Mouse (Mus musculus) ES-E14 (cell line): ENCODE data around the gene Minos1. TPM values are rescaled to one million over a fixed set of nuclear protein-coding genes. Genes with fewer than 3 reads are reported as not detected.

ENCODE experiments used
- DNase-seq: peaks from one replicate; pipeline ENCODE4 v3.0.0-alpha.2; 2013; ENCODE audit warnings: low read depth, low spot score
- H3K27ac ChIP-seq: 2 replicates; pipeline ENCODE4 v1.5.1; 2012; ENCODE audit warnings: low read depth, mild to moderate bottlenecking, low read length, moderate library complexity, mixed read lengths; ENCODE audit not compliant: poor library complexity, insufficient read depth, severe bottlenecking
- H3K36me3 ChIP-seq: 2 replicates; pipeline ENCODE4 v1.6.1; 2012; ENCODE audit warnings: mild to moderate bottlenecking, low read length, moderate library complexity, mixed read lengths; ENCODE audit not compliant: control insufficient read depth, poor library complexity, insufficient read depth, severe bottlenecking
- H3K4me1 ChIP-seq, 2 experiments: fragments of 150-350 bp in 1 of 2; sonication (generic) in 1 of 2; 2 replicates each; pipeline ENCODE4 v1.6.1; 2012; ENCODE audit warnings: low read length in 2 of 2, mild to moderate bottlenecking in 1 of 2, mixed read lengths in 1 of 2; ENCODE audit not compliant: control insufficient read depth in 2 of 2, insufficient read depth in 2 of 2, poor library complexity in 1 of 2
- H3K4me3 ChIP-seq, 2 experiments: fragments of 150-350 bp in 1 of 2; sonication (generic) in 1 of 2; 2 replicates each; pipeline ENCODE4 v1.5.1; 2012; ENCODE audit warnings: low read length in 2 of 2, low read depth in 1 of 2, mild to moderate bottlenecking in 1 of 2, mixed read lengths in 1 of 2; ENCODE audit not compliant: insufficient read depth in 1 of 2, poor library complexity in 1 of 2, severe bottlenecking in 1 of 2
- H3K9ac ChIP-seq: 2 replicates; pipeline ENCODE4 v1.6.1; 2012; ENCODE audit warnings: low read depth, mild to moderate bottlenecking, low read length, mixed read lengths; ENCODE audit not compliant: poor library complexity, insufficient read depth, severe bottlenecking
- H3K9me3 ChIP-seq: fragments of 150-350 bp; sonication (generic); 2 replicates; pipeline ENCODE4 v1.6.1; 2012; ENCODE audit warnings: low read depth, mild to moderate bottlenecking, low read length; ENCODE audit not compliant: control insufficient read depth, insufficient read depth
- CHD2 ChIP-seq: IDR thresholded peaks from 2 replicates; pipeline ENCODE4 v1.6.1; 2014; ENCODE audit warnings: mild to moderate bottlenecking, low read depth, low read length, inconsistent platforms
- HCFC1 ChIP-seq: IDR thresholded peaks from 2 replicates; pipeline ENCODE4 v1.6.1; 2012; ENCODE audit warnings: low read length, inconsistent platforms, borderline replicate concordance; ENCODE audit not compliant: insufficient read depth
- MAFK ChIP-seq: IDR thresholded peaks from 2 replicates; pipeline ENCODE4 v1.6.1; 2014; ENCODE audit warnings: mild to moderate bottlenecking, low read depth, low read length, inconsistent platforms; ENCODE audit not compliant: insufficient read depth
- ZC3H11A ChIP-seq: IDR thresholded peaks from 2 replicates; pipeline ENCODE4 v1.6.1; 2012; ENCODE audit warnings: low read depth, mild to moderate bottlenecking, inconsistent platforms, low read length, borderline replicate concordance
- ZNF384 ChIP-seq: IDR thresholded peaks from 2 replicates; pipeline ENCODE4 v1.6.1; 2012; ENCODE audit warnings: low read depth, low read length, inconsistent platforms
- in situ Hi-C, 2 experiments: fragments of 600-800 bp; cut with MboI; formaldehyde crosslinking; loops; one replicate each; pipeline ENCODE4 v1.15.1; 2025; ENCODE audit warnings: low sequenced_read_pairs in 2 of 2, inconsistent platforms in 1 of 2; ENCODE audit not compliant: unreplicated experiment in 2 of 2
- total RNA-seq: library from RNA; depleted of rRNA; stranded (reverse); fragments of 300-350 nt; gene quantifications from 2 replicates; pipeline ENCODE4 v1.2.3, GENCODE M21; 2012

Gene Minos1
- total RNA-seq, 1 experiment = 147 TPM

DNA sequence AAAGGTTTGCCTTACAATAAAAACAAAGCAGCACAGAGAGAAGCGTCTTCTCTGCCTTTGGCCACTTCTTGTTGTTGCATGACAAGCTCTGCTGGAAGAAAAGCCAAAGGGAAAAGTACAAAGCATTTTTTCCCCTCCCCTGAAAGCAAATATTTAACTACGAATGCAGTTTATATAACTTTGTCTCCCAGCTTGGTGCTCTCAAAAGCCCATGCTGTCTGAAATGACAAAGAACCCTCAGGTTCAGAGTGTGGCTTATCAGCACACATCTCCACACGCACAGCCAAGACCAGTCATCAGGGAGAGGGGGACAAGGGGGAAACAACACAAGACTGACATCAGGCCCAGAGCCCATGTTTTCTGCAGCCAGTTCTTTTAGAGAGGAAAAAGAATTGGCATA, 19.5 kb downstream of the Minos1 start:
- no peak overlapping the region for H3K27ac ChIP-seq
- no peak for DNase-seq
- no peaks in the 10 kb centered on the region; a peak in 2 of 4 replicates for H3K4me1 ChIP-seq
- H3K9me3 ChIP-seq = no peaks in the 10 kb centered on the region
- no peak overlapping the region for H3K9ac ChIP-seq
- H3K4me3 ChIP-seq = no peak overlapping the region
- H3K36me3 ChIP-seq = no peaks in the 10 kb centered on the region
- in situ Hi-C loops = no loop called here
- TF ChIP-seq CHD2 = no peak
- TF ChIP-seq ZC3H11A = no peak
- TF ChIP-seq ZNF384 = no peak
- TF ChIP-seq HCFC1 = no peak
- no peak for TF ChIP-seq MAFK

DNA sequence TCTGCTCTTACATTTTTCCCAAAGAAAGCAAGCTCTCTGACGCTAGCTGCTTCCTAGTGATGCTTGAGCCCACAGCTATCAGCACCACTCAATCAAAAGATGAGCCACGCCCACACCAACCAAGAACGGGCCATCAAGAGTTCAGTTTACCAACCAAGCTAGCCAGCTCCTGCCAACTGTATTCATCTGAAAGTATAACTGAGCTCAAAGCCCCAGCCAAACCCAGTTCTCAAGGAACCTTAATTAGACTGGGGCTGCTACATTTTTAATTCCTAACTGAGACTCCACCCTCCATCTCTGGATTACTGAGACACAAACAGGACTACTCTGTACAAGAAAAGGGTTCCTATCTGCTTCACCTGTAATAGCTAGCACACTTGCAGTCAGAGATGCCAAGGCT, 20.1 kb downstream of the Minos1 start:
- in situ Hi-C loops = no loop called here
- H3K36me3 ChIP-seq = no peaks in the 10 kb centered on the region
- no peaks in the 10 kb centered on the region for H3K9me3 ChIP-seq
- TF ChIP-seq HCFC1 = no peak
- no peak for TF ChIP-seq CHD2
- TF ChIP-seq ZNF384 = no peak
- TF ChIP-seq MAFK = no peak
- no peak for TF ChIP-seq ZC3H11A
- DNase-seq = no peak
- H3K4me1 ChIP-seq = no peaks in the 10 kb centered on the region; a peak in 2 of 4 replicates
- no peak overlapping the region for H3K9ac ChIP-seq
- no peak overlapping the region for H3K27ac ChIP-seq
- no peak overlapping the region for H3K4me3 ChIP-seq

DNA sequence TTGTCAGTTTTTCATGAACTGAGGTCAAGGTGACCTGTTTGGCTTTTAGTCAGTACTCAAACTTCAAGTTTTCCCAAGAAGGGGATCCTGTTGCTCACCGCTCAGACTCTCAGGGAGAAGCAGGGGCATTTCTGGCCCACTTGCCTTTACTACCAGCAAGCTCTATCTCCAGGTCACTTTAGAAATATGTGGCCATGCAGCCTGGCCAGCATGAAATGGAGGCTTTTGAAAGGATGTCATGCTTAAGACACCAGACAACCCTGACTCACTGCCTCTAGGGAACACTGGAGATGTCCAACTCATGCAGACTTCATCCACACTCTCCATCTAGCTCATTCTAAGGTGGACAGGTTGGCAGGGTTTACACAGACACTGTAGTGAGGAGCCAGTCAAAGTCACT, 25.5 kb downstream of the Minos1 start:
- H3K4me1 ChIP-seq = no peaks in the 10 kb centered on the region; a peak in 1 of 4 replicates
- in situ Hi-C loops = no loop called here
- peaks cover 16% of the 10 kb centered on the region for H3K36me3 ChIP-seq
- H3K27ac ChIP-seq = no peak overlapping the region
- TF ChIP-seq ZNF384 (no peak), CHD2 (no peak), MAFK (no peak), ZC3H11A (no peak), HCFC1 (no peak)
- no peak for DNase-seq
- no peak overlapping the region for H3K9ac ChIP-seq
- no peak overlapping the region for H3K4me3 ChIP-seq
- H3K9me3 ChIP-seq = no peaks in the 10 kb centered on the region

DNA sequence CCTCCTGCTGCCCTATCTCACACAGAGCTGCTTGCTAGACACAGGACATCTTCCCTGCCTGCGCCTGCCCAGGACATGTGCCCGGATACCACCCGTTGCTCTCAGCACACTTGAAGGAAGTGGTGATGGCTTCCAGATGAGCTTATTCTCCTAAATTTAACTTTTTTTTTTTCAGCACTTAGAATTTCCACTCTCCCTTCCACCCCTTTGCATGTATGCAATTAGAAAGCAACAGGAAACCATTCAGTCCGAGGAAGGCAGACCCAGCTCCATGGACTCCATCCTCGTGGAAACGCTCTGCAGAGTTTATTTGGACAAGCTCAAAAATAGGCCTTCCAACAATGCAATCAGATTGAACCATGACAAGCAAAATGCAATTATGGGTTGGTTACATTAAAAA, 29.4 kb downstream of the Minos1 start:
- Histone ChIP-seq H3K4me1 (no peaks in the 10 kb centered on the region), H3K4me3 (no peak overlapping the region), H3K9ac (no peak overlapping the region), H3K36me3 (peaks cover 16% of the 10 kb centered on the region), H3K27ac (no peak overlapping the region), H3K9me3 (no peaks in the 10 kb centered on the region)
- no peak for DNase-seq
- in situ Hi-C loops = no loop called here
- TF ChIP-seq ZC3H11A (no peak), MAFK (no peak), ZNF384 (no peak), CHD2 (no peak), HCFC1 (no peak)

DNA sequence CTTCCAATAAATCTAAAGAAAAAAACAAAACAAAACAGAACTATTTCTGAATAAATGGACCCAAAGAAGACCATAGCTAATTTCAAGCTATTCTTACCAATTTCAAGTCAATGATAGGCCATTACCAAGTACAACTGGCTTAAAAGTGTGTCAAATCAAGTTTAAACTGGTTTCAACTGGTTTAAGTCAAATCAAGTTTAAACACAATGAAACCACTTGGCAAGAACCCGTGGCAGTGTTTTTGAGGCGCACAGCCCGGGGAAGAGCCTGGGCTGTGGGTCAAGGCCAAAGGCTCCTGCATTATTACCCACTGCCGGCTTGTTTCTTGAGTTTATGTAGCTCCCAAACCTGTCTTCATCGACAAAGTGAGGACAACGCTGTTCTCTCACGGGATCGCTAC, 30.6 kb downstream of the Minos1 start:
- Histone ChIP-seq H3K36me3 (peaks cover 16% of the 10 kb centered on the region), H3K9me3 (no peaks in the 10 kb centered on the region), H3K9ac (no peak overlapping the region), H3K4me1 (no peaks in the 10 kb centered on the region), H3K27ac (no peak overlapping the region), H3K4me3 (no peak overlapping the region)
- in situ Hi-C loops = no loop called here
- TF ChIP-seq ZC3H11A = no peak
- TF ChIP-seq HCFC1 = no peak
- TF ChIP-seq CHD2 = no peak
- no peak for TF ChIP-seq ZNF384
- no peak for TF ChIP-seq MAFK
- no peak for DNase-seq
